Mouse (Mus musculus): ENCODE data around the gene Olfr218.
"Not testable (repeated sequence)": the region's sequence is repeated elsewhere in the genome, so short reads cannot be mapped to it uniquely, and the experiment has no call there.

Olfr218 gene

DNA sequence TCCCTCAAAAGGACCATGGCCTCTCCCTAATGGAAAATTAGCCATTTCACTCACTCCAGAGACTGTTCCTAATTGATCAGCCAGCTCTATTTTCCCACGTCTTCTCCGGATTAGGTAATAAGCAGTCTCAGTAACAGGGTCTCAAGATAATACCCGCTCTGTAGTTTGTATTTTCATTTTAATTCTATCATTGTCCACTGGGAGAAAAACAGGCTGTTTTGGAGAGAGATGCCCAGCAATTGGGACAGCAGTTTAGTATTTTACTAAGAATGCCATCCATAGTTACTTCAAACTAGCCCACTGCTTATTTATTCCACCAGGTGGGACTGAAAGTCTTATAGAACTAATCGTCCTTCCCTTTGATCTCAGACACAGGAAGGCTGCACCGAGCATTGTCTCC lies at the start of gene Olfr218:
Gene Olfr218, plus strand, starts transcription at position 301 of the 400 bp plus-strand sequence.
- no peak for DNase-seq

DNA sequence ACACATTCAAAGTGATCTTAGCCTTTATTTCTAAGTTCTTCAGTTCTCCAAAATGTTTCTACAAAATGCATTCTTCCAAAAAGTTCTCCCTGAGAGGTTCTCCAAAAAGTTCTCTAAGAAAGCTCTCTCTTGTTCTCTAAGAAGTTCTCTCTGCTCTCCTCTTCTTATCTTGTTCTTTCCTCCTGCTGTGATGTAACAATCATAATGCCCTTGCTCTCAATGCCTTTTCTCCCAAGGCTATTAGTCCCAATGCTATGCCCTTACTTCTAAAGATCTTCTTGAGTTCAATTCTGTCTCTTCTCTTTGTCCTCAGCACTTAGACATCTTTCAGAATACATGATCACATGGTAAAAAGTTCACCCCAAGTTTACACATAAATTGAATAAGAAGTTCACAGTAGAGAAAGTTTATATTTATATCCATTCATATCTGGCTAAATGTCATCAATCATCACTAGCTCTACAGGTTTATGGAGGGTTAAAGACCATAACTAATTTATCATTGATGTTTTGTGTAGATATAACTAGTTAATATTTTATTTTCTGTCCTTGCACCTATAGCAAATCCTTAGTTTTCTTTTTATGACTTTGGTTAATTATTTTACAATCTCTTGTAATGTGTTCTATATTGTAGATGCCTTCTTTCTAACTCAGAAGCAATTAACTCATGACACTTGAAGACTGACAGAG lies 23.3 kb upstream of the Olfr218 start:
- DNase-seq: no peak

DNA sequence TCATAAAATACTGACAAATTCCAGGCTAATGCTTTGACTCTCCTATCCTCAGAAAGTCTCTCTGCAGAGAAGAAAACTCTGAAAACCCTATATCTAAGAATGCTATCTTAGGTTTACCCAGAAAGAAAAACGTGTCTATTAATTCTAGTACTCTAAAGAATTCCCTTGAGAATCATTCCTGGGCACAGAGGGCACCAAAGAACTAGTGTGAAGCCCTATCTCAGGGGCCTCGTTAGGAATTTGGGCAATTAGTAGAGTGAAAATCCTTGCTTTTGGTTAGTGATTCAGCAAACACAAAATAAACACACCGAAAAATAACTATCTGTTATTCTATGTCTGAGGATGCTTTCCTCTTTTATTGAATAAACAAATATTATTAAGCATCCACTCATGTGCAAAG lies 7.1 kb upstream of the Olfr218 start, which contains the start of gene Olfr1406:
Gene Olfr1406, minus strand, starts transcription at position 101 of the 400 bp plus-strand sequence.
- DNase-seq: no peak

DNA sequence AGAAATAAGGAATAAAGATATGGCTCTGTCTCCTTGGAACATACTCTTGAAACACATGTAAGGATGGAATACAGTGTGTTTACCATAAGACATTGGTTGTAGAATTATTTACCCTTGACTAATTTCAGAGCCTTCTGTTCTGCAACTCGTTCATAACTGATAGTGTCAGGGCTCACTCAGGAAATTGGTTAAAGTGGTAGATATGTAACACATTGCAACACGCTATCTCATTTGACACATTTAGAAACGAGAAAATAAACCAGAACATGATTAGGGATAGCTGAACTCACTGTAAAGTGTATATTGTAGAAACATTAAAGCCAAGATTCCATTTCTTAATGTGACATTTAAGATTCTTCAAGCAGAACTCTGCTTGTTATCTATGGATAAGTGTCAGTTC lies 5.5 kb upstream of the Olfr218 start:
- no peak for DNase-seq

DNA sequence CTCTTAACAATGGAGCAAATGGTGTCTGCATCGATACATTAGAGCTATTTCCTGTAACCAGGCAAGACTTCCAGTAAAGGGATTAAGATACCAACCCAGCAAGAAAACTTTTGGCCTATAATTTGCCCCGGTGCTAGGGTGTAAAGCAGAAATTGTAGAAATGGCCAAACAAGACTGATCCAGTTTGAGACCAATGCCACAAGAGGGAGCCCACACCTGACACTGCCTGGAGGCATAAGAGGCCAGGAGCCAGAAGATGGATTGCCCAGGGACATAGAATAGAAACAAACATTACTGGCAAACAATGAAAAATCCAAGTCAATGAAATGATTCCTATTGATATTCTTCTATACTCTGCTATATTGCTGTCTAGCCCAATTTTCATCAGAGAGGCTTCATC lies 1.2 kb upstream of the Olfr218 start:
- DNase-seq: no peak

DNA sequence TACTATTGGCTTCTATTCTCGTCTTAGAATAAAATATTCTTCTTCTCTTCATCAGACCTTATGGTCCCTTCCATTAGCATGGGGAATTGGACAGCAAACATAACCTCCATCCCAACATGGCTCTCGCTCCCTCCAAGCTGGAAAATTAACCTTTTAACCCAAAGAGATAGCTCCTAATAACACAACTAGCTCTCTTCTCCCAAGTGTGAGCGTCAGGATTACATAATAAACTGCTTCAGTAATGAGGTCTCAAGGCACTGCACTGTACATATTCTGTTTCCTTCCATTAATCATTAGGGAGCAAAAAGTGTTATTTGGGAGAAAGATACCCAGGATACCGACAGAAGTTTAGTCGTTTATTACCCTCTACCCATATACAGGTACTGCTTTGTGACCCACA lies 14.5 kb downstream of the Olfr218 start, which contains the start of gene Olfr1404:
Gene Olfr1404, plus strand, starts transcription at position 301 of the 400 bp plus-strand sequence.
- no peak for DNase-seq

DNA sequence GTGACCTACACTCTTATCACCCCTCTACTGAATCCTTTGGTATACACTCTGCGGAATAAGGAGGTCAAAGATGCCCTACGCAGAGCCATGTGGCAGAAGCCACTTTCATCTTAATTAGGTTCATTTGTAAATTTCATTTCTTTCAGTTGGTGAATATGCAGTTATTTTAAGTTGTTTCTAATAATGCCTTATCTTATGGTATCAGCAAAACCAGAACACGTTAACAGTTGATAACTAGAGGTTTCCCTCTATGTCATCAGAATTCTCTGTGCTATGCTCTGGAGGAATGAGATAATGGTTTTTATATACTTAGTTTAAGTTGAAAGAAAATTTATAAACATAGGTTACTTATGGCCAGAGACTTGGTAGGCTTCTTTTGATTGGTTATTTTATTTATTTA lies 18.9 kb downstream of the Olfr218 start:
- DNase-seq: no peak

DNA sequence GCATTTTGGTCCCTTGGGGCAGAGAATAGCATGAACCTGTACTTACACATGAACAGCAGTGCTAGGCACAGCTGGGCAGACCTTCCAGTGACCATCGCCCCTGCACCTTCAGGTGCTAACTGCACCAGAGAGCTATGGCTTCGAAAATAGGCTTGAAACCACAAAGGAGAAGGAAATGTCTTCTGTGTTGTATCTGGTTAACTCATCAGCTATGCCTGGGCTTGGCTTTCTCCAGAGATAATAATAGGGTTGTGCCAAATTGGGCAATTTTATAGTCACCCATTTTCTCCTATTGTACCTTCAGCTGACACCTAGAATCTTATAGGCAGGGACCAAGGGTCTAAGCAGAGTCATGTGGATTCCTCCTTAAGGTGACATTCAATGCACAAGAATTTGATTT lies 29.5 kb downstream of the Olfr218 start, which contains the start of gene Fcer1a:
Gene Fcer1a, minus strand, starts transcription at position 134 of the 400 bp plus-strand sequence.
- no peak for DNase-seq

DNA sequence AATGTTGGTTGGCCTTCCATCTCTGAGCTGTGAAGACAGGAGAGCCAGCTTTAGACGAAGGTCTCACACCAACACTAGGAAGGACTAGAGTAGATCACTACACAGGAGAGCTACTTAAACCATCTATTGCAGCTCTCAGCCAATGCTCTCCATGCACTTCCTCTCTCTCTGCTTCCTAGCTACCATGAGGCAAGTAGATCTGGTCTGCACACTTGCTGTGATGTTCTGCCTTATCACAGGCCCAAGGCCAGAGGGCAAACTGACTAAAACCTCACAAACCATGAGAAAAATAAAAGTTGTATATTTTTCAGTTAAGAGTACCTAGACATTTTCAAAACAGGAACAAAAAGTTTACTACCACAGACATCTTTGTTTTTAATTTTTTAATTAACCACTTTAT lies 39.4 kb downstream of the Olfr218 start:
- DNase-seq: not testable (repeated sequence)

DNA sequence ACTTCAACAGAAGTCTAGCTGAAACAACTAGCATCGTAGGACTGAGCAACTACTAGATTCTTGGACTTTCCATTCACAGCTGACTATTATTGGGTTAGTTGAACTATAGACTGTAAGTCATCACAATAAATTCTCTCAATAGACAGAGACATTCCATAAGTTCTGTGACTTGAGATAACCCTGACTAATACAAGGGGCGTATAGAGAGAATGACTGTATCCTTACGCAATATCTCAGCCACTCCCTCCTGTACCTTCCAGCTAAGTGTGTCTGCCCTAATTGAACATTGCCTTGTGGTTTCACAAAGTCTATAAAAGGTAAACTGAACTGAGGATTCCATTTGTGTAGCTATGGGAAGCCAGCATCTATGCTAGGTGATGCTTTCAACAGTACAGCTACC lies 52.3 kb downstream of the Olfr218 start:
- no peak for DNase-seq
